Mouse (Mus musculus) inflammation-experienced regulatory T-cells (primary cell): ENCODE measurements around the gene Lrmp. TPM values are rescaled to one million over a fixed set of nuclear protein-coding genes. Genes with fewer than 3 reads are reported as not detected.

Experiments used
- polyA plus RNA-seq, 2 experiments: library from polyadenylated mRNA; unstranded; fragments of 100-300 nt; shearing (Covaris generic); gene quantifications; one replicate each; pipeline ENCODE4 v1.2.1; 2017

Lrmp gene
- polyA plus RNA-seq = 100 to 1,000 TPM; 151 to 198 TPM

GRCm38 (mm10) chr6:145115476-145116097 is at the start of gene Lrmp:
Gene Lrmp (plus strand): TSS chr6:145115653.

GRCm38 (mm10) chr6:145075548-145076224 is 39.8 kb upstream of the Lrmp start, which contains the start of gene Bcat1:
Gene Bcat1 (minus strand): TSS chr6:145076184.

GRCm38 (mm10) chr6:145210816-145211338 is 95.4 kb downstream of the Lrmp start, which contains the start of the genes Casc1 and Etfrf1:
Gene Casc1 (minus strand): TSS chr6:145211005.
Gene Etfrf1 (plus strand): TSS chr6:145211134.

Other genes starting within 250 kb of the Lrmp start
- 1 to 10 TPM; 4.1 to 6.5 TPM for gene Bcat1, start 39.5 kb upstream of the Lrmp start, polyA plus RNA-seq
- gene Casc1, start 95.4 kb downstream of the Lrmp start, polyA plus RNA-seq = 1 to 10 TPM in 1 of 2 experiments, under 1 TPM in 1; 0.98 to 2.5 TPM
- gene Etfrf1, start 95.5 kb downstream of the Lrmp start, polyA plus RNA-seq = 10 to 100 TPM; 27.1 to 27.2 TPM
- gene Kras, start 134.6 kb downstream of the Lrmp start, polyA plus RNA-seq = 100 to 1,000 TPM; 123 to 173 TPM